Mouse (Mus musculus) stomach, embryonic 14.5 days (tissue): Measurements from ENCODE around the gene Pcdh18. TPM values are rescaled to one million over a fixed set of nuclear protein-coding genes. Genes with fewer than 3 reads are reported as not detected.

Experiments
- ATAC-seq: fragments of 200-750 bp; cut with Nextera tagmentation; 2 replicates; pipeline ENCODE4 v1.8.0; 2017; ENCODE audit warnings: low read depth, moderate TSS enrichment; ENCODE audit not compliant: insufficient number of reproducible peaks, insufficient read depth, low FRiP score
- H3K27ac ChIP-seq: fragments of 300-500 bp; sonication (generic); 2 replicates; pipeline ENCODE4 v1.5.1; 2014; ENCODE audit warnings: mild to moderate bottlenecking, low read length, moderate library complexity, mixed read lengths
- H3K27me3 ChIP-seq: fragments of 300-500 bp; sonication (generic); 2 replicates; pipeline ENCODE4 v1.6.1; 2014; ENCODE audit warnings: low read length, control low read depth, mixed read lengths; ENCODE audit not compliant: control insufficient read depth, insufficient read depth
- H3K36me3 ChIP-seq: fragments of 300-500 bp; sonication (generic); 2 replicates; pipeline ENCODE4 v1.6.1; 2014; ENCODE audit warnings: mild to moderate bottlenecking, control low read depth, low read length, moderate library complexity, mixed read lengths; ENCODE audit not compliant: control insufficient read depth, insufficient read depth
- H3K4me1 ChIP-seq: fragments of 300-500 bp; sonication (generic); 2 replicates; pipeline ENCODE4 v1.6.1; 2014; ENCODE audit warnings: low read length, control low read depth, mixed read lengths; ENCODE audit not compliant: control insufficient read depth, insufficient read depth
- H3K4me2 ChIP-seq: fragments of 300-500 bp; sonication (generic); replicated peaks from 2 replicates; pipeline ENCODE4 v1.6.1; 2014; ENCODE audit warnings: low read depth, low read length, control low read depth
- H3K4me3 ChIP-seq: fragments of 300-500 bp; sonication (generic); 2 replicates; pipeline ENCODE4 v1.5.1; 2014; ENCODE audit warnings: low read depth, low read length, control low read depth
- H3K9ac ChIP-seq: fragments of 300-500 bp; sonication (generic); replicated peaks from 2 replicates; pipeline ENCODE4 v1.6.1; 2014; ENCODE audit warnings: low read depth, mild to moderate bottlenecking, control low read depth, low read length, moderate library complexity, mixed read lengths
- H3K9me3 ChIP-seq: fragments of 300-500 bp; sonication (generic); 2 replicates; pipeline ENCODE4 v1.6.1; 2016; ENCODE audit warnings: low read depth, low read length, control low read depth; ENCODE audit not compliant: control insufficient read depth
- WGBS: fragments of 180-500 bp; shearing (Covaris S2); extraction: QIAGEN DNeasy Blood & Tissue Kit; methylation state at CpG from one replicate; pipeline ENCODE4 v1.1.7; 2014; 5-methylcytosine and 5-hydroxymethylcytosine counted together
- polyA plus RNA-seq: library from polyadenylated mRNA; unstranded; fragments of >200 nt; fragmentation: Nextera tagmentation; extraction: Ambion mirVana; gene quantifications from 2 replicates; pipeline ENCODE4 v1.2.1, GENCODE M21; 2014

Gene Pcdh18
- polyA plus RNA-seq, 1 experiment from 2014 or later = 88.5 TPM

DNA sequence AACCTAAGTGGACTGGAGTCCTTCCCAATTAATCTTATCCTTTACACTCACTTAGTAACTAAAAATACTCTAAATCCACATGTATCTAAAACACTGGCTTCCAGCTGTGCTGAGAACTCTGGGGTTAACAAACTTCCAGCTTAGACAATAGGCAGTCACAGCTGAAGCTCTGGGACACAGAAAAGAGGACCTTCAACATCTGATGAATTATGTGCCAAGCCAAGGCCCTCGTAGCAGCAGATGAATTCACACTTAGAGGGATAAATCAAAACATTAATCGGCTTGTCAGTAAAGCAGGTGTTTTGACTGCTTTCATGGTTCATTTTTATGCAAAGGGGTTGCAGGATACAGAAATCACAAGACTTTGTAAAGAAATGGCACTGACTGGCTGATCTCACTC is 57.2 kb downstream of the Pcdh18 start:
- no peak for ATAC-seq
- 27% methylated on average over 2 of the region's 2 CpGs for WGBS
- Histone ChIP-seq H3K27ac (no peak overlapping the region), H3K4me2 (no peak overlapping the region), H3K4me3 (no peak overlapping the region), H3K9me3 (no peaks in the 10 kb centered on the region), H3K9ac (no peak overlapping the region), H3K36me3 (no peaks in the 10 kb centered on the region), H3K4me1 (no peaks in the 10 kb centered on the region), H3K27me3 (no peaks in the 10 kb centered on the region)
